Mouse (Mus musculus) midbrain, postnatal 0 days (tissue): ENCODE measurements around the gene Pigq. TPM values are rescaled to one million over a fixed set of nuclear protein-coding genes. Genes with fewer than 3 reads are reported as not detected.

Source experiments
- ATAC-seq: fragments of 200-750 bp; cut with Nextera tagmentation; 2 replicates; pipeline ENCODE4 v1.8.0; 2017; ENCODE audit warnings: moderate number of reproducible peaks, mild to moderate bottlenecking, moderate TSS enrichment, moderate library complexity; ENCODE audit not compliant: low FRiP score
- DNase-seq: peaks from one replicate; pipeline ENCODE4 v3.0.0-alpha.2; 2015; ENCODE audit warnings: low spot score
- H3K27ac ChIP-seq: fragments of 300-500 bp; sonication (generic); 2 replicates; pipeline ENCODE4 v1.5.1; 2014; ENCODE audit warnings: low read depth, mild to moderate bottlenecking, low read length, mixed read lengths
- H3K27me3 ChIP-seq: fragments of 300-500 bp; sonication (generic); 2 replicates; pipeline ENCODE4 v1.6.1; 2014; ENCODE audit warnings: low read length, control low read depth, mixed read lengths; ENCODE audit not compliant: insufficient read depth
- H3K36me3 ChIP-seq: fragments of 300-500 bp; sonication (generic); 2 replicates; pipeline ENCODE4 v1.6.1; 2014; ENCODE audit warnings: low read length, control low read depth, mixed read lengths; ENCODE audit not compliant: insufficient read depth
- H3K4me1 ChIP-seq: fragments of 300-500 bp; sonication (generic); 2 replicates; pipeline ENCODE4 v1.6.1; 2014; ENCODE audit warnings: mild to moderate bottlenecking, control low read depth, antibody characterized with exemption, low read length, mixed read lengths; ENCODE audit not compliant: insufficient read depth
- H3K4me2 ChIP-seq: fragments of 300-500 bp; sonication (generic); 2 replicates; pipeline ENCODE4 v1.6.1; 2014; ENCODE audit warnings: low read depth, mild to moderate bottlenecking, low read length, mixed read lengths; ENCODE audit not compliant: poor library complexity, severe bottlenecking
- H3K4me3 ChIP-seq: fragments of 300-500 bp; sonication (generic); 2 replicates; pipeline ENCODE4 v1.5.1; 2014; ENCODE audit warnings: low read depth, mild to moderate bottlenecking, low read length, moderate library complexity
- H3K9ac ChIP-seq: fragments of 300-500 bp; sonication (generic); replicated peaks from 2 replicates; pipeline ENCODE4 v1.6.1; 2014; ENCODE audit warnings: mild to moderate bottlenecking, low read length, moderate library complexity, mixed read lengths; ENCODE audit not compliant: poor library complexity, severe bottlenecking
- H3K9me3 ChIP-seq: fragments of 300-500 bp; sonication (generic); 2 replicates; pipeline ENCODE4 v1.6.1; 2016; ENCODE audit warnings: low read length, control low read depth
- CTCF ChIP-seq: IDR thresholded peaks from 2 replicates; pipeline ENCODE4 v1.5.1; 2016; ENCODE audit warnings: antibody characterized with exemption, mild to moderate bottlenecking
- WGBS: fragments of 180-500 bp; shearing (Covaris S2); extraction: QIAGEN DNeasy Blood & Tissue Kit; methylation state at CpG from one replicate; pipeline ENCODE4 v1.1.7; 2014; 5-methylcytosine and 5-hydroxymethylcytosine counted together
- polyA plus RNA-seq: library from polyadenylated mRNA; unstranded; fragments of >200 nt; fragmentation: Nextera tagmentation; extraction: Ambion mirVana; gene quantifications from 2 replicates; pipeline ENCODE4 v1.2.1, GENCODE M21; 2015
- total RNA-seq: library from RNA; depleted of rRNA; stranded (reverse); fragments of >200 nt; gene quantifications from 2 replicates; pipeline ENCODE4 v1.2.3, GENCODE M21; 2014

The Pigq gene
- total and polyA plus RNA-seq, 2 experiments from 2014 or later = 75.4 to 111 TPM

GRCm38 (mm10) chr17:25955736-25956135 is 11.0 kb upstream of the Pigq start:
- H3K4me3 ChIP-seq = no peak overlapping the region
- WGBS = 74% methylated on average over 3 of the region's 3 CpGs
- ATAC-seq (no peak), DNase-seq (no peak)
- H3K9ac ChIP-seq = no peak overlapping the region
- no peak for TF ChIP-seq CTCF
- H3K27ac ChIP-seq = no peak overlapping the region
- H3K4me1 ChIP-seq = no peaks in the 10 kb centered on the region
- no peaks in the 10 kb centered on the region for H3K9me3 ChIP-seq
- H3K4me2 ChIP-seq = no peak overlapping the region
- H3K27me3 ChIP-seq = peaks cover 28% of the 10 kb centered on the region
- H3K36me3 ChIP-seq = peaks cover 16% of the 10 kb centered on the region

- no peak for TF ChIP-seq CTCF
- Histone ChIP-seq H3K9ac (no peak overlapping the region), H3K9me3 (no peaks in the 10 kb centered on the region), H3K4me3 (no peak overlapping the region), H3K27me3 (peaks cover 37% of the 10 kb centered on the region), H3K4me2 (no peak overlapping the region), H3K27ac (no peak overlapping the region), H3K4me1 (no peaks in the 10 kb centered on the region), H3K36me3 (peaks cover 8% of the 10 kb centered on the region; the same call in 1 of the 2 replicates)
- no peak for DNase-seq
- 100% methylated on average over 1 of the region's 2 CpGs for WGBS
- ATAC-seq = no peak
These were observed 9.9 kb upstream of the Pigq start for GRCm38 (mm10) chr17:25954671-25955070.

- TF ChIP-seq CTCF = no peak
- H3K27ac ChIP-seq = no peak overlapping the region
- no peaks in the 10 kb centered on the region for H3K4me1 ChIP-seq
- WGBS = 82% methylated on average over 5 of the region's 5 CpGs
- no peak overlapping the region for H3K4me2 ChIP-seq
- H3K9me3 ChIP-seq = no peaks in the 10 kb centered on the region
- DNase-seq = peak; percentile 30
- H3K36me3 ChIP-seq = 0 out of 2 replicates have a peak, but pooled peaks cover 4% of the 10 kb centered on the region
- peaks cover 37% of the 10 kb centered on the region for H3K27me3 ChIP-seq
- no peak for ATAC-seq
- no peak overlapping the region for H3K4me3 ChIP-seq
- no peak overlapping the region for H3K9ac ChIP-seq
These were observed 8.4 kb upstream of the Pigq start for GRCm38 (mm10) chr17:25953161-25953560.

GRCm38 (mm10) chr17:25951803-25952623 is 7.3 kb upstream of the Pigq start, which contains the start of gene A930017K11Rik:
Gene A930017K11Rik (minus strand): TSS chr17:25952565.
- Histone ChIP-seq H3K4me3 (peak within 1 kb of the TSS; percentile 36), H3K27ac (no peak within 1 kb of the TSS), H3K9ac (no peak within 1 kb of the TSS), H3K9me3 (no peaks in the 10 kb centered on the region), H3K4me1 (no peaks in the 10 kb centered on the region), H3K36me3 (no peaks in the 10 kb centered on the region), H3K4me2 (peak within 1 kb of the TSS; percentile 57), H3K27me3 (peaks cover 37% of the 10 kb centered on the region)
- ATAC-seq = no peak
- TF ChIP-seq CTCF = no peak
- 2% methylated on average over 58 of the region's 58 CpGs for WGBS
- no peak for DNase-seq

- no peak for TF ChIP-seq CTCF
- no peak overlapping the region for H3K9ac ChIP-seq
- H3K4me1 ChIP-seq = no peaks in the 10 kb centered on the region
- no peaks in the 10 kb centered on the region for H3K36me3 ChIP-seq
- ATAC-seq = 0 out of 2 replicates have a peak, but pooled peaks have one; percentile 25
- H3K4me3 ChIP-seq = peak overlapping the region; percentile 36
- H3K9me3 ChIP-seq = no peaks in the 10 kb centered on the region
- H3K4me2 ChIP-seq = peak overlapping the region; percentile 57
- H3K27me3 ChIP-seq = peaks cover 37% of the 10 kb centered on the region
- no peak overlapping the region for H3K27ac ChIP-seq
- DNase-seq = no peak
- under 1% methylated on average over 33 of the region's 33 CpGs for WGBS
These were observed 6.6 kb upstream of the Pigq start for GRCm38 (mm10) chr17:25951225-25951802.

GRCm38 (mm10) chr17:25950706-25951105 is 6.0 kb upstream of the Pigq start:
- no peak for TF ChIP-seq CTCF
- H3K27ac ChIP-seq = no peak overlapping the region
- H3K27me3 ChIP-seq = peaks cover 37% of the 10 kb centered on the region
- no peak for ATAC-seq
- no peak for DNase-seq
- no peak overlapping the region for H3K9ac ChIP-seq
- H3K4me3 ChIP-seq = no peak overlapping the region
- WGBS = no CpG with 5 or more reads among the region's 3 CpGs
- no peaks in the 10 kb centered on the region for H3K4me1 ChIP-seq
- H3K9me3 ChIP-seq = no peaks in the 10 kb centered on the region
- H3K36me3 ChIP-seq = no peaks in the 10 kb centered on the region
- H3K4me2 ChIP-seq = no peak overlapping the region
